Mouse (Mus musculus) liver, embryonic 11.5 days (tissue): ENCODE measurements at regions not wholly inside any gene's neighbourhood (a gene's known extent, or its start where the extent isn't known, plus 50 kb on each side); places are given as distances from the start of the nearest gene placed in this dataset.

Experiments used
- ATAC-seq: fragments of 200-750 bp; cut with Nextera tagmentation; replicated peaks from 2 replicates; pipeline ENCODE4 v1.8.0; 2017; ENCODE audit warnings: moderate number of reproducible peaks, mild to moderate bottlenecking, moderate TSS enrichment, moderate library complexity; ENCODE audit not compliant: low FRiP score
- DNase-seq: peaks from one replicate; pipeline ENCODE4 v3.0.0-alpha.2; 2017; ENCODE audit warnings: low spot score
- H3K27ac ChIP-seq: fragments of 300-500 bp; sonication (generic); 2 replicates; pipeline ENCODE4 v1.5.1; 2014; ENCODE audit warnings: mild to moderate bottlenecking, low read depth, low read length, control low read depth
- H3K27me3 ChIP-seq: fragments of 300-500 bp; sonication (generic); replicated peaks from 2 replicates; pipeline ENCODE4 v1.6.1; 2014; ENCODE audit warnings: low read length, mixed read lengths; ENCODE audit not compliant: control insufficient read depth, insufficient read depth
- H3K36me3 ChIP-seq: fragments of 300-500 bp; sonication (generic); 2 replicates; pipeline ENCODE4 v1.6.1; 2014; ENCODE audit warnings: mild to moderate bottlenecking, low read length, moderate library complexity, mixed read lengths; ENCODE audit not compliant: control insufficient read depth, insufficient read depth
- H3K4me1 ChIP-seq: fragments of 300-500 bp; sonication (generic); replicated peaks from 2 replicates; pipeline ENCODE4 v1.6.1; 2014; ENCODE audit warnings: low read length, mixed read lengths; ENCODE audit not compliant: control insufficient read depth, insufficient read depth
- H3K4me2 ChIP-seq: fragments of 300-500 bp; sonication (generic); 2 replicates; pipeline ENCODE4 v1.6.1; 2014; ENCODE audit warnings: mild to moderate bottlenecking, control low read depth, moderate library complexity
- H3K4me3 ChIP-seq: fragments of 300-500 bp; sonication (generic); 2 replicates; pipeline ENCODE4 v1.5.1; 2014; ENCODE audit warnings: low read depth, low read length, control low read depth
- H3K9ac ChIP-seq: fragments of 300-500 bp; sonication (generic); 2 replicates; pipeline ENCODE4 v1.6.1; 2014; ENCODE audit warnings: low read depth, low read length, control low read depth
- H3K9me3 ChIP-seq: fragments of 300-500 bp; sonication (generic); 2 replicates; pipeline ENCODE4 v1.6.1; 2016; ENCODE audit warnings: low read length, inconsistent platforms, mixed read lengths; ENCODE audit not compliant: control insufficient read depth
- WGBS: fragments of 180-500 bp; shearing (Covaris S2); extraction: QIAGEN DNeasy Blood & Tissue Kit; methylation state at CpG from one replicate; pipeline ENCODE4 v1.1.7; 2014; 5-methylcytosine and 5-hydroxymethylcytosine counted together

DNA sequence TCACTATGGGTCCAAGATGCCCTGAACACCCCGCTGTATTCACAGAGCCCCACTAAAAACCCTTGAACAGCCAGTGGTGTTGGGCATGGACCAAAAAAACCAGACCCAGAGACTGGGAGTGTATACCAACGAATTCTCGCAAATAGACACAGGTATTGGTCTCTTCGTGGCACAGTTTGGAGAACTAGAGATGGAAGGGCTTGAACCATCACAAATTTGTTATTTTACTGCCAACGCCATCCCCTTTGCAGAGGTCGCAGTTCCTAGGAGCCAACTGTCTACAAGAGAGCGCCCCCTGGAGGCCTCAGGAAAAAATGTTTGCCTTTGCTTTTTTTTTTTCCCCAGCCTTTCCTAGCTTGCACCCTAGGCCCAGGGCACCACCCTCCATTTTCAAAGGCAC lies 99.1 kb downstream of the Edn3 start:
- DNase-seq (no peak), ATAC-seq (no peak)
- 27% methylated on average over 7 of the region's 7 CpGs for WGBS
- no peak overlapping the region for H3K4me2 ChIP-seq
- H3K4me3 ChIP-seq: no peak overlapping the region
- no peak overlapping the region for H3K27ac ChIP-seq
- H3K27me3 ChIP-seq: no peaks in the 10 kb centered on the region
- no peaks in the 10 kb centered on the region for H3K4me1 ChIP-seq
- no peak overlapping the region for H3K9ac ChIP-seq
- no peaks in the 10 kb centered on the region for H3K9me3 ChIP-seq
- no peaks in the 10 kb centered on the region for H3K36me3 ChIP-seq

DNA sequence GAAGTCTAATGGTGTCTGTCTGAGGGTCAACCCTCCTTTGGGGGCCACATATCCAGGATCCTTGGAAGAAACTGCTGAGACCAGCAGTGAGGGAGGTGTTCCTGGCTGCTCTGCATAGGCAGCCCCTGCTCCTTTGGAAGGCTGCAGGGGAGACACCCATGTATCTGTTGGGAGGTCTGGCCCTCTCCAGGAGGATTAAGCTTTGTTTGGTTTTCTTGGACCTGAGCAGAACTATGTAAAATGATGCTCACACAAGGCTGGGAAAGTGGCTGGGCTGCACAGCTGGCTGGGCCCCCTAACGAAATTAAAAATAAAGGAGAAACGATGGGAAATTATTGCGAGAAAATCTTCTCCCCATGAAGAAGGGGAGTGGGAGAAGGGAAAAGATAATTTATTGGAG lies 104.2 kb downstream of the Edn3 start:
- no peaks in the 10 kb centered on the region for H3K27me3 ChIP-seq
- H3K36me3 ChIP-seq: no peaks in the 10 kb centered on the region
- H3K9me3 ChIP-seq: no peaks in the 10 kb centered on the region
- H3K4me1 ChIP-seq: 0 out of 2 replicates have a peak, but pooled peaks cover 2% of the 10 kb centered on the region
- WGBS: 76% methylated on average over 3 of the region's 3 CpGs
- no peak overlapping the region for H3K4me3 ChIP-seq
- H3K4me2 ChIP-seq: no peak overlapping the region
- no peak for DNase-seq
- H3K27ac ChIP-seq: no peak overlapping the region
- no peak overlapping the region for H3K9ac ChIP-seq
- ATAC-seq: no peak

DNA sequence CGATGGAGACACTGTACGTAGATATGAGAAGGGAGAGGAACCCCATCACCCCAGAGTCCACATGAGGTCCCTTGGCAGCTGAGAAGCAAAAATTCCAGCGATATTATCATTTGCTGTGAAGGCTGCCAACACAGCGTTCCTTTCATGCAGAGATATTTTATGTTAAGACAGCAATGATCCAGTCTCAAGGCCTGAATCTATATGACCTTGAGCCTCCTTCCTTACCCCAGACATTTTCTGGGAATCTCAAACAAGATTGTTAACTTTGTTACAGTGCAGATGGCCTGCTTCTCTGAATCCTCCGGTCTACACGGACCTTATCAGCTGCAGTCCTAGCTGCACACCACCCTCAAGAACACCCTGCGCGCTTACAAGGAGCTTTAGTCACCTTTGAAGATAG lies 106.1 kb downstream of the Edn3 start:
- WGBS: 64% methylated on average over 8 of the region's 8 CpGs
- H3K4me3 ChIP-seq: no peak overlapping the region
- DNase-seq: no peak
- no peaks in the 10 kb centered on the region for H3K27me3 ChIP-seq
- H3K36me3 ChIP-seq: no peaks in the 10 kb centered on the region
- no peak overlapping the region for H3K27ac ChIP-seq
- H3K9ac ChIP-seq: no peak overlapping the region
- H3K4me2 ChIP-seq: no peak overlapping the region
- 0 out of 2 replicates have a peak, but pooled peaks cover 2% of the 10 kb centered on the region for H3K4me1 ChIP-seq
- H3K9me3 ChIP-seq: no peaks in the 10 kb centered on the region
- ATAC-seq: no peak

DNA sequence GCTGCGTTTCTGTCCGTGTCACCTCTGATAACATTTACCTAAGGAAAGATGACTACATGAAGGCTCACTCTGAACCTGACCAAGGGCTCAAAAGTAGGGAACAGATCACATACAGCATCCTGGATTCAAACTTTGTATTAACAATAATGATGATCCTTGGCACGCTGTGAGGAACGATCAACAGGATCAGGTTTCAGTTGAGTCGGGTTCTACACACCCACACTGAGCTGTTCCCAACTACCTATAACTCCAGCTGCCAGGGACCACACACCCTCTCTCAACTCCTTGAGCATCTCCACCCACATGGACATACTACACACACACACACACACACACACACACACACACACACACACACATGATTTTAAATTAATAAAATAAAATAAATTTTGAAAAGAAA lies 107.0 kb downstream of the Edn3 start:
- no peak overlapping the region for H3K4me2 ChIP-seq
- no peaks in the 10 kb centered on the region for H3K36me3 ChIP-seq
- DNase-seq (no peak), ATAC-seq (no peak)
- no peaks in the 10 kb centered on the region for H3K9me3 ChIP-seq
- WGBS: 60% methylated on average over 5 of the region's 5 CpGs
- 0 out of 2 replicates have a peak, but pooled peaks cover 2% of the 10 kb centered on the region for H3K4me1 ChIP-seq
- H3K4me3 ChIP-seq: no peak overlapping the region
- H3K27me3 ChIP-seq: no peaks in the 10 kb centered on the region
- no peak overlapping the region for H3K27ac ChIP-seq
- no peak overlapping the region for H3K9ac ChIP-seq

DNA sequence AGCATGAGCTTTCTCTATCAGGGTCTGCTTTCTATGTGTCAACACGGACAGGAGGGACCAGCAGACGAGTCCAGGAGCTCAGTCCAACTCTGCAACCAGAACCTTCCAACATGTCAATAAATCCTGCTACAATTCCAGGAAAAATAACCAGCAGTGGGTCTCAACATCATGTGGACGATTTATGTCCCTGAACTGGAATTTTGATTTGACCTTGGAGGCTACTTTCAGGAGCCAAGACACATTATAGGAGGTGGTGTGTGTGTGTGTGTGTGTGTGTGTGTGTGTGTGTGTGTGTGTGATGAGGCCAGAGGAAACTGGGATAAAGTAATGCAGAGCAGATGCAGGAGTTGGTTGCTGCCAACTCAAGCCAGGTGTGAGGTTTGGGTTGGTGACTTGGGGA lies 107.8 kb downstream of the Edn3 start:
- 54% methylated on average over 3 of the region's 3 CpGs for WGBS
- DNase-seq (no peak), ATAC-seq (no peak)
- Histone ChIP-seq H3K36me3 (no peaks in the 10 kb centered on the region), H3K4me3 (no peak overlapping the region), H3K27me3 (no peaks in the 10 kb centered on the region), H3K27ac (no peak overlapping the region), H3K9ac (no peak overlapping the region), H3K9me3 (no peaks in the 10 kb centered on the region), H3K4me1 (0 out of 2 replicates have a peak, but pooled peaks cover 2% of the 10 kb centered on the region), H3K4me2 (no peak overlapping the region)

DNA sequence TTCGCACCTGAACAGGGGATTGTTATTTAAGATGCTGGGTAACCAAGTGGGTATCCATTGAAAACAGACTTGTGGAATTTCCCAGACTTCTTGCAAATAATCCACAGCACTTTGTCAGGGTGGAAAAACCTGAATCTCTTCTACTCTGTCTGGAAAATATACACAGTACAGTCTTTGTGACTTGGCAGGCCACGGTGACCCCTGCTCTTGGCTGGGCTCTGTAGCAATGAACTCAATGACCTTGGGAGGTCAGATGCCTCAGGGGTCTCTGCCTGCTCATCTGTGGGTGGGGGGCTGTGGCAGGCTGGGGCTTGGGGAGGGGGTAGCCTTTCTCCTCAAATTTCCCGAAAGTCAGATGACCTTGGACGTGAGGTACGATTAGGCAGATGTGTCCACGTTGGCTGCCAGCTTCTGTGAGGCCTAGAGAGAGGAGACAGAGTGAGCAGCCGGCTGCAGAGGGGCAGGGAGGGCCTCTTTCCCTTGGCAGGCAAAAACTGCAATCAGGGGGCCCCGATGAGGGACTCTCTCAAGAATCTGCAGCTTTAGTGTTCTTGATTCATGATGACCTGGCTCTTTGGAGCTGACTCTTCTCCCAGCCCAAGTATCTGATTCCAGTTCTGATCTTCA lies 108.4 kb downstream of the Edn3 start:
- Histone ChIP-seq H3K27ac (no peak overlapping the region; the same call in 1 of the 2 replicates), H3K9ac (no peak overlapping the region), H3K9me3 (no peaks in the 10 kb centered on the region), H3K4me1 (0 out of 2 replicates have a peak, but pooled peaks cover 2% of the 10 kb centered on the region), H3K27me3 (no peaks in the 10 kb centered on the region), H3K4me2 (no peak overlapping the region), H3K4me3 (no peak overlapping the region), H3K36me3 (no peaks in the 10 kb centered on the region)
- DNase-seq: no peak
- ATAC-seq: no peak
- 49% methylated on average over 8 of the region's 8 CpGs for WGBS

DNA sequence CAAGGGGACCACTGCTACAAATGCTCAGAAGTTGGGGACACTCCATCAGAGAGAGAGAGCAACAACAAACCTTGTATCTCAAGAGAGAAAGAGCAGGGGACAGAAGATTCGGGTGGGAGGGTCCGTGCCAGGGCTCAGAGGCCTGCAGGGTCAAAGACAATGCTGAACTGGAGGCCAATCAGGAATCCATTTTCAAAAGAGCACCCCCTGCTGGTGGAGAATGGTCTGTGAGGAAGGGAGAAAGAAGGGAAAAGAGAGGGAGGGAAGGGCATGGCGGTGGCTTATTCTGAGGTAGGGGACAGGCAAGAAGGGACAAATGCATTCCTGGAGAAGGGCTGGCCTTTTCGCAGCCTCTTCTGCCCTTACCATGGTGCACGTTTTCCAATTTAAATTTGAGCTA lies 109.9 kb downstream of the Edn3 start:
- DNase-seq (no peak), ATAC-seq (no peak)
- 68% methylated on average over 5 of the region's 5 CpGs for WGBS
- H3K9ac ChIP-seq: no peak overlapping the region
- H3K4me2 ChIP-seq: no peak overlapping the region
- H3K4me3 ChIP-seq: no peak overlapping the region
- 0 out of 2 replicates have a peak, but pooled peaks cover 2% of the 10 kb centered on the region for H3K4me1 ChIP-seq
- H3K36me3 ChIP-seq: no peaks in the 10 kb centered on the region
- H3K27ac ChIP-seq: no peak overlapping the region
- H3K9me3 ChIP-seq: no peaks in the 10 kb centered on the region
- H3K27me3 ChIP-seq: no peaks in the 10 kb centered on the region

DNA sequence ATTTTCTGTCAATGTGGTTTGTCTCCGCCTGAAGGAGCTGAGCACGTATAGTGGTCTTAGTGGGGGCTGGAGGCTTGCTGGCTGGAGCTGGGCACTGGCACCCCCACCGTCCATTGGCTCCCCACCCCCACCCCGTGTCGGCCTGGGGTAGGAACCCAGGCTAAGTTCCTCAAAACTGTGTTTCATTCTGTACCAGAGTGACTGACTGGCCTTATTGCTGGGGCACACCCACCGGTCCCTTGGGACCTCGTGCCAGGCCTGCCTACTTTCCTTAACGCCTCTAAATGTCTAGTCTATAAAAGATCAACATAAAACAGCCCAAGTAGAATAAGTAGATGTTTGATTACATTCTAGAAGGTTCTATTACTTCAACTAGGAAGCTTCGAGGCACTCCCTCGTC lies 110.8 kb downstream of the Edn3 start:
- no peak for ATAC-seq
- H3K4me3 ChIP-seq: no peak overlapping the region

DNA sequence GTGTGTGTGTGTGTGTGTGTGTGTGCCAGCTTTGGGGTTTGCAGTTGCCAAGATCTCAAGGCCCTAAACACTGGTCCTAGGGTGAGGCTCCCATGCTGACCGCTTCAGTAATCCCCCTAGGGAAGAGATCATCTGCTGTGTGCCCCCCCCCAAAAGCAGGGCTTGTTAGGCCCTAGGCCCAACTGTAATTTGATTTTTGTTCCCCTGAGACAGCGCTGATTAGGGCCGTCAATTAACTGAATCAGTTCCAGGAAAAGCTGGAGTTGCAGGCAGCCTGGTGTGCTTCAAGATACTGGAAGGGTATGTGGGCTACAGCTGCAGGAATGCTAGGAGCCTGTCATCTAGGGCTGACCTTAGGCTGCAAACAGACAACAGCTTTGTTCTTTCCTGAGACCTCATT lies 111.4 kb downstream of the Edn3 start:
- DNase-seq (no peak), ATAC-seq (no peak)
- Histone ChIP-seq H3K27me3 (no peaks in the 10 kb centered on the region), H3K9me3 (no peaks in the 10 kb centered on the region), H3K27ac (no peak overlapping the region), H3K4me2 (no peak overlapping the region), H3K9ac (no peak overlapping the region), H3K4me3 (no peak overlapping the region), H3K4me1 (0 out of 2 replicates have a peak, but pooled peaks cover 2% of the 10 kb centered on the region), H3K36me3 (no peaks in the 10 kb centered on the region)
- WGBS: 58% methylated on average over 3 of the region's 3 CpGs

More for the DNA sequence above, 110.8 kb downstream of the Edn3 start:
- no peaks in the 10 kb centered on the region for H3K27me3 ChIP-seq
- H3K36me3 ChIP-seq: no peaks in the 10 kb centered on the region
- H3K9me3 ChIP-seq: no peaks in the 10 kb centered on the region
- no peak for DNase-seq
- 68% methylated on average over 10 of the region's 10 CpGs for WGBS
- no peak overlapping the region for H3K9ac ChIP-seq
- H3K4me1 ChIP-seq: 0 out of 2 replicates have a peak, but pooled peaks cover 2% of the 10 kb centered on the region
- no peak overlapping the region for H3K27ac ChIP-seq
- H3K4me2 ChIP-seq: no peak overlapping the region
